Mouse (Mus musculus): ENCODE results near the gene Ythdc1. TPM values are rescaled to one million over a fixed set of nuclear protein-coding genes. Genes with fewer than 3 reads are reported as not detected.

Ythdc1 gene
- polyA plus RNA-seq (2017; shearing (Covaris generic)): 148 TPM

GRCm38 (mm10) chr5:86803962-86804940 lies at the start of gene Ythdc1:
TSS of gene Ythdc1 (plus strand) at chr5:86804221.

Other genes with a start within 250 kb of the Ythdc1 start
- 0.10 TPM for gene Tmprss11f, start 171.8 kb upstream of the Ythdc1 start, polyA plus RNA-seq (2017; shearing (Covaris generic))
- gene Tmprss11b, start 127.9 kb upstream of the Ythdc1 start, polyA plus RNA-seq (2017; shearing (Covaris generic)): not detected
- 0.14 TPM for gene Tmprss11e, start 58.4 kb upstream of the Ythdc1 start, polyA plus RNA-seq (2017; shearing (Covaris generic))
- gene Ugt2b34, start 102.7 kb downstream of the Ythdc1 start, polyA plus RNA-seq (2017; shearing (Covaris generic)): not detected
- gene Ugt2b1, start 122.3 kb downstream of the Ythdc1 start, polyA plus RNA-seq (2017; shearing (Covaris generic)): not detected
- gene Ugt2b35, start 196.6 kb downstream of the Ythdc1 start, polyA plus RNA-seq (2017; shearing (Covaris generic)): not detected

Measured in naive thymus-derived CD4-positive, alpha-beta T cell, adult 5 months (primary cell).